Mouse (Mus musculus) limb, embryonic 14.5 days (tissue): ENCODE measurements around the gene Drd3. TPM values are rescaled to one million over a fixed set of nuclear protein-coding genes. Genes with fewer than 3 reads are reported as not detected.
A peak's percentile ranks its signal among the peaks of the same experiment; 100 is the strongest.

ENCODE experiments used
- ATAC-seq: fragments of 200-750 bp; cut with Nextera tagmentation; 2 replicates; pipeline ENCODE4 v1.8.0; 2017; ENCODE audit warnings: low read depth, moderate number of reproducible peaks, moderate TSS enrichment; ENCODE audit not compliant: low FRiP score
- DNase-seq: peaks from one replicate; pipeline ENCODE4 v3.0.0-alpha.2; 2015; ENCODE audit warnings: low spot score
- H3K27ac ChIP-seq: fragments of 300-500 bp; sonication (generic); replicated peaks from 2 replicates; pipeline ENCODE4 v1.5.1; 2014; ENCODE audit warnings: low read depth, mild to moderate bottlenecking, low read length, moderate library complexity, mixed read lengths
- H3K27me3 ChIP-seq: fragments of 300-500 bp; sonication (generic); 2 replicates; pipeline ENCODE4 v1.6.1; 2014; ENCODE audit warnings: low read length, mixed read lengths; ENCODE audit not compliant: control insufficient read depth, insufficient read depth
- H3K36me3 ChIP-seq: fragments of 300-500 bp; sonication (generic); 2 replicates; pipeline ENCODE4 v1.6.1; 2014; ENCODE audit warnings: mild to moderate bottlenecking, low read length, moderate library complexity, mixed read lengths; ENCODE audit not compliant: control insufficient read depth, insufficient read depth
- H3K4me1 ChIP-seq: fragments of 300-500 bp; sonication (generic); 2 replicates; pipeline ENCODE4 v1.6.1; 2014; ENCODE audit warnings: antibody characterized with exemption, low read length, mixed read lengths; ENCODE audit not compliant: control insufficient read depth, insufficient read depth
- H3K4me2 ChIP-seq: fragments of 300-500 bp; sonication (generic); replicated peaks from 2 replicates; pipeline ENCODE4 v1.6.1; 2014; ENCODE audit warnings: low read depth, mild to moderate bottlenecking, low read length, moderate library complexity; ENCODE audit not compliant: severe bottlenecking
- H3K4me3 ChIP-seq: fragments of 300-500 bp; sonication (generic); replicated peaks from 2 replicates; pipeline ENCODE4 v1.5.1; 2014; ENCODE audit warnings: low read length
- H3K9ac ChIP-seq: fragments of 300-500 bp; sonication (generic); 2 replicates; pipeline ENCODE4 v1.6.1; 2014; ENCODE audit warnings: mild to moderate bottlenecking, low read depth, low read length, moderate library complexity; ENCODE audit not compliant: severe bottlenecking
- H3K9me3 ChIP-seq: fragments of 300-500 bp; sonication (generic); 2 replicates; pipeline ENCODE4 v1.6.1; 2016; ENCODE audit warnings: low read length; ENCODE audit not compliant: control insufficient read depth
- POLR2A ChIP-seq: fragments of 200-500 bp; IDR thresholded peaks from 2 replicates; pipeline ENCODE4 v1.8.0; 2012; ENCODE audit warnings: inconsistent platforms, mild to moderate bottlenecking, moderate library complexity, borderline replicate concordance; ENCODE audit not compliant: insufficient read depth, insufficient read length; ENCODE audit errors: extremely low read depth
- WGBS: fragments of 180-500 bp; shearing (Covaris S2); extraction: QIAGEN DNeasy Blood & Tissue Kit; methylation state at CpG from one replicate; pipeline ENCODE4 v1.1.7; 2014; 5-methylcytosine and 5-hydroxymethylcytosine counted together
- polyA plus RNA-seq, 2 experiments: library from polyadenylated mRNA; depleted of rRNA in 1 of 2; stranded (reverse) in 1 of 2; unstranded in 1 of 2; fragments of >200 nt; fragmentation: Nextera tagmentation in 1 of 2; extraction: Ambion mirVana in 1 of 2; gene quantifications; 2 replicates each; pipeline versions ENCODE4 v1.2.1 to v1.2.3; 2012 to 2014

Gene Drd3
- polyA plus RNA-seq, 2 experiments: not detected

DNA sequence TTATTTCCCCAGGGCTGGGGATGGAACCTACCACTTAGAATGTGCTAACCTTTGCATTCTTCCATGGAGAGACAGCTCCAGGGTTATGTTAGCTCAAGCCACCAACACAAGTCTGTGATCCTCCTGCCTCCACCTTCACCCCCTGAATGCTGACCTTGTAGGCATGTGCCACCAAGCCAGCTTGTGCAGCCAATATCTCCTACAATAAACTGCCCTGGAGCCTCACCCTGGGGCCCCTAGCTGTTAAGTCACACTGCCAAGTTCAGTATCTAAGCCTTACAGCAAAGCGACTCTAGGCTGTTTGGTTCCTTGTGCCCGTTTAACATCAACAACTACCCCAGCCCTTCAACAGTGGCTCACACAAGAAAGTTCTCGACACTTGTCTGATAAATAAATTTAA, 47.3 kb downstream of the Drd3 start:
- Histone ChIP-seq H3K27me3 (no peaks in the 10 kb centered on the region), H3K9me3 (no peaks in the 10 kb centered on the region), H3K9ac (no peak overlapping the region), H3K27ac (no peak overlapping the region), H3K4me2 (no peak overlapping the region; the same call in 1 of the 2 replicates), H3K36me3 (no peaks in the 10 kb centered on the region), H3K4me3 (no peak overlapping the region), H3K4me1 (peaks cover 14% of the 10 kb centered on the region)
- no peak for TF ChIP-seq POLR2A
- no peak for ATAC-seq
- no peak for DNase-seq
- 52% methylated on average over 3 of the region's 3 CpGs for WGBS

DNA sequence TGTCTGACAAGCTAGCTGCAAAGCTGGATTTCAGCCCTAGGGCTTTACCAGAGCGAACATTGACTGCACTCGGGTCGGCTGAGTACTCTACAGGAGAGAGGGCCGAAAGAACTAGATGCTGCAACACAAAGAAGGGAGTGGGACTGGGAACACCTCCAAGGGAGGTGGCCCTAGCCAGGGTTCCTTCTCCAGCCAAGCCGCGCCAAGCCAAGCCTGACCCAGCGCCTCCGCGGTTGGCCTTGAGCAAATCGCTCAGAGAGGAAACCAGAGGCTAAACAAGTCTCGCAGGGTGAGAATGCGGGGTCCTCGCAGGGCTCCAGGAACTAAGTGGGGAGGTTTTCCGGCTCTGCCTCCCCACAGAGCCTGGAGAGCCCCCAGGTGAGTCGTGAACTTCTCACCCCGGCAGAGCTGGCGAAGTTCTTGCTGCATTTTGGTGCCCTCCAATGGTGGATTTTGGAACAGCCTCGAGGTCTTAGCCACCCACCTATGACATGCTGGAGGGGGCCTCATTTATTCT, 48.0 kb downstream of the Drd3 start:
- under 1% methylated on average over 15 of the region's 18 CpGs for WGBS
- H3K27ac ChIP-seq: peak overlapping the region; percentile 44; the same call in 1 of the 2 replicates
- ATAC-seq (peak; percentile 84), DNase-seq (peak; percentile 83)
- no peaks in the 10 kb centered on the region for H3K27me3 ChIP-seq
- H3K9me3 ChIP-seq: no peaks in the 10 kb centered on the region
- H3K36me3 ChIP-seq: no peaks in the 10 kb centered on the region
- peak overlapping the region; percentile 36 for H3K9ac ChIP-seq
- peak overlapping the region; percentile 35 for H3K4me3 ChIP-seq
- peak overlapping the region; percentile 60 for H3K4me2 ChIP-seq
- TF ChIP-seq POLR2A: no peak
- peaks cover 14% of the 10 kb centered on the region for H3K4me1 ChIP-seq

DNA sequence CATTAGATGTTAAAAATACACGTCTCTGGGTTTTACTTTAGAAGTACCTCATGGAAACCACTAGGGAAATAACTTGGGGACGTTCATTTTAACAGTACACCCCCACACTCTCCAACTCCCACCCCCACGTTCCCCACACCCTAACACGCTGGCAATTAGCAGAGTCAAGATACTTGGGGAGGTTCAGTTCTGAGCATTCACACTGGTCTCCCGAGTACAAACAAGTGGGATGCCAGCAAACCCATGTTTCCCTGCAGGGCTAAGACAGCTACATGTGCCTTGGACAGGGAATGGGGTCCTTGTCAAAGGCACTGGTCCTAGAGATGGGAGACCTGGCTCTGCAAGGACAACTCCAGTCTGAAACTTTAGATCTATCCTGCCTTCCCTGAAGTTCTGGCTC, 48.6 kb downstream of the Drd3 start:
- Histone ChIP-seq H3K36me3 (no peaks in the 10 kb centered on the region), H3K9me3 (no peaks in the 10 kb centered on the region), H3K27ac (no peak overlapping the region), H3K4me3 (no peak overlapping the region), H3K27me3 (no peaks in the 10 kb centered on the region), H3K4me2 (no peak overlapping the region), H3K4me1 (peaks cover 14% of the 10 kb centered on the region), H3K9ac (no peak overlapping the region)
- DNase-seq (no peak), ATAC-seq (no peak)
- 46% methylated on average over 5 of the region's 5 CpGs for WGBS
- no peak for TF ChIP-seq POLR2A

DNA sequence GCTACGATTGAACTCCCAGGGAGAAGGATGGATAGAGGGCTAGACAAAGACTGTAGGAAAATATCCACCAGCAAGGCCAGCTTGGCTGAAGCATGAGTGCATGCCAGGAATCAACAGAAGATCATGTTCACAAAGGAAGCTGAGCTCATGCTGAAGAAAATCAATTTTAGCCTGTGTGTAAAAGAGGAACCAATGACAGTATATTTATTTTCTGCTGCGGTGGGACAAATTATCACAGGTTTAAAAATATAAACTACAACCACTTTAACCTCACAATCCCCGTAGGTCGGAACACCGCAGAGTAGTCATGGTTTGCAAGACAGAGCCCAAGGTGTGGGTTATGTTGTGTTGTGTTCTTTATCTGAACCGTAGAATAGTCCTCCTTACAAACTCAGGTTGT, 50.5 kb downstream of the Drd3 start:
- H3K27me3 ChIP-seq: no peaks in the 10 kb centered on the region
- no peaks in the 10 kb centered on the region for H3K9me3 ChIP-seq
- no peak overlapping the region for H3K9ac ChIP-seq
- peaks cover 14% of the 10 kb centered on the region for H3K4me1 ChIP-seq
- 90% methylated on average over 6 of the region's 6 CpGs for WGBS
- no peak overlapping the region for H3K27ac ChIP-seq
- no peak overlapping the region for H3K4me3 ChIP-seq
- no peak for ATAC-seq
- TF ChIP-seq POLR2A: no peak
- no peaks in the 10 kb centered on the region for H3K36me3 ChIP-seq
- no peak for DNase-seq
- no peak overlapping the region for H3K4me2 ChIP-seq

DNA sequence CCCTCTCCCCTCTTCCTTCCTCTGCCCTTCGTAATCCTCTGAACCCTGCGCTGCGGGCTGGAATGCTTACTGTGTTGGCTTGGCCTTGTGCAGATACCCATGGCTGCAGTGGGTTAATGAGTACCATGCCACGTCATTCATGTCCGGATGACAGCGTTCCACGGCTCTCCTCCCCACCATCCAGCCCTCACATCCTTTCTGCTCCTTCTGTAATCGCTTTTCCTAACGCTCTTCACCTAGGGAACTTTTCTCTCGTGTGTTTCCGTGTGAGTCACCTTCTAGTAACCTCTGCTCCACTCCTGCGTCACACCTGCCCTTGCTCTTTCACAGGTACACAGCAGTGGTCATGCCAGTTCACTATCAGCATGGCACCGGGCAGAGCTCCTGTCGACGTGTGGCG, 53.2 kb downstream of the Drd3 start:
- WGBS: 65% methylated on average over 16 of the region's 16 CpGs
- H3K4me3 ChIP-seq: no peak overlapping the region
- no peak overlapping the region for H3K4me2 ChIP-seq
- H3K36me3 ChIP-seq: no peaks in the 10 kb centered on the region
- H3K27me3 ChIP-seq: no peaks in the 10 kb centered on the region
- no peak overlapping the region for H3K9ac ChIP-seq
- H3K9me3 ChIP-seq: no peaks in the 10 kb centered on the region
- no peak overlapping the region for H3K27ac ChIP-seq
- H3K4me1 ChIP-seq: no peaks in the 10 kb centered on the region
- no peak for TF ChIP-seq POLR2A
- no peak for ATAC-seq
- DNase-seq: no peak

DNA sequence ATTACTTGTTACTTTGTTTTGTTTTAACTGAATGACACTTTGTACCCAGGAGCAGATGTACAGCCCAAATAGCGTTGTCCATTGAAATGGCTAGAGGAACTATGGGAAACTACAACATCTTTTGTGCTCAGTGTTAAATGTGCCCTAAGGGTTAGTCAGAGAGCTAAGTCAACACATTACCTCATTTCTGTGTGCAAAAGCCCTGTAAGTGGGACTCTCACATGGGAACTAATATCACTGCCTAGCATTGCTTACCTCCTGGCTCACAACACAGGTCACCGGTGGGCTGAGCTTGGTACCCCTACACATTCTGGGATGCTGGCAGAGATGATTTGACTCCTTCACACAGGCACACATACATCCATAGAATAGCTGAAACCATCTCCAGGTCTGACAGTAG, 55.6 kb downstream of the Drd3 start:
- TF ChIP-seq POLR2A: no peak
- ATAC-seq: no peak
- WGBS: 83% methylated on average over 2 of the region's 2 CpGs

More for the DNA sequence above, 55.6 kb downstream of the Drd3 start:
- Histone ChIP-seq H3K36me3 (no peaks in the 10 kb centered on the region), H3K4me1 (no peaks in the 10 kb centered on the region), H3K4me2 (no peak overlapping the region), H3K4me3 (no peak overlapping the region), H3K27me3 (no peaks in the 10 kb centered on the region), H3K9ac (no peak overlapping the region), H3K27ac (no peak overlapping the region), H3K9me3 (no peaks in the 10 kb centered on the region)
- DNase-seq: no peak
